Mouse (Mus musculus): ENCODE data around the gene Polr3h.

Polr3h gene

DNA sequence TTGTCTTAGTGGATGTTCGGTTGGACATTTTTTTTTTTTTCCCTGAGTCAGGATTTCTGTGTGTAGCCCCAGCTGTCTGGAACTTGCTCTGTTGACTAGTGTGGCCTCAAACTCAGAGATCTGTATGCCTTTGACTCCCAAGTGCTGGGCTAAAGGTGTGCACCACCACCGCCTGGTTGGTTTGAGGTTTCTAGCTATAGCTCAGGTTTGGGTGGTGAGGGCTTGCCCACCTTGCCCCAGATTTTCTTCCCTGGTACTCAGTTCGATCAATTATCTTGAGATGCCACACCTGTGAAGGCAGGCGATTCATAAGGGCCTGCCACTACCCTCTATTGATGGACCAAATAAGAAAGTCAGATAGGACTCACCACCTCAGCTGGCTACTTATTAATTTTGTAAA is 78.9 kb downstream of the Polr3h start:
- in situ Hi-C loops (cut with MboI; ENCODE audit: low sequenced_read_pairs) = no loop called here

GRCm38 (mm10) chr15:81846755-81847154 is 79.3 kb downstream of the Polr3h start:
- in situ Hi-C loops (cut with MboI; ENCODE audit: low sequenced_read_pairs) = no loop called here

DNA sequence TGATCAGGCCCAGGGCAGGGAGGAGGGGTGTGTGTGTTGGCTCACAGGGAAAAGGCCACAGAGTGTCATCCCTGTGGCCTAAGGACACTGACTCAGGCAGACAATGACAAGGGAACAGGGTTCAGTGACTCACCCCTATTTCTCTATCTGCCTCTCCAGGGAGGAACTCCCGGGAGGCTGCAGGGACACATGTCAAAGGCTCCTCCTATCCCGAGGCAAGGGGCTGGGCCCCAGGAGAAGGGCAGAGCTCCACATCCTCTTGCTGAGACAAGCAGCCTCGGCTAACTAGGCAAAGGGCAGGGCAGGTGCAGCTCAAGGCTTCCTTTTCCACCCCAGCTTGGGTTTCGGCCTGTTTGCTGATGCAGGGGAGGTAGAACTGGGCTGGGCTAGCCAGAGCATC is 80.3 kb downstream of the Polr3h start:
- in situ Hi-C loops (cut with MboI; ENCODE audit: low sequenced_read_pairs) = no loop called here

DNA sequence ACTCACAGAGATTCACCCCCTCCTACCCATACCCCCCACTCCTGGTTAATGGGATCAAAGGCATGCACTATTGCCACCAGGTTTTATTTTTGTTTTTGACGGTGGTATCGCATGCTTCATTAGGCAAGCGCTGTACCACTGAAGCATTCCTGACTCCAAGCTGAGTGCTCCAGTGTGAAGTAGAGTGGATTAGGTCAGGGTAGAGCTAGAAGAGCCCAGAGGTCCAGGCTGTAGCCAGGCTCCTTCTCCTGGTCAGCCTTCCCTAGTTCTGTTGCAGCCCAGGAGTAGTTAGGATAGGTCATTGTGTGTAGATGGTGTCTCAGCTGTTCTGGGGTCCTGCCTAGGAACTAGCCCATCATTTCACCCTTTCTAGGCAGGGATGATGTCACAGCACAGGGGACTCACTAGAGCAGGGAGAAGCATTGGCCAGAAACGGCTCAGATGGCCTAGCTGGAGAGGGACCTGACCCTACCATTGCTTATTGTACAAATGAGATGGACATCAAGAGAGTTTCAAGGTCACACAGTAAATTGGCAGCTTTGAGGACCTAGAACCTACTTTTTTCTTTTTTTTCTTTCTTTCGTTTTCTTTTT is 80.9 kb downstream of the Polr3h start:
- in situ Hi-C loops (cut with MboI; ENCODE audit: low sequenced_read_pairs) = no loop called here

DNA sequence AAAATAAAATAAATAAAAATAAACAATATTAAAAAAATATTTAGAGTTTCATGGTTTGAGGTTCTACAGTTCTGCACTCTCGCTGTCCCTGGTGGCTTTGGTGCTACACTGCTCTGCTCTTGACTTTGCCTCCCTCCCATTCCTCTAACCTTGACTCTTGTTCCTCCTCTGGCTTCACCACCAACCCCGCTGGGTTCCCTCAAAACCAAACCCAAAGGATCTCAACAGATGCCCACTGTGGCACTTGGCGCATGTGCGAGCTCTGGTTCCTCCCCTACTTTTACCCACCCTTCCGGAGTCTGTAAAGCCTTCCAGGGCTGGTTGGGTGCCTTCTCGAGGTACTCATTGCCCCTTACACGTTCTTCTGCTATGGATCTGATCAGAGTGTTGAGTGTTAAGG is 83.8 kb downstream of the Polr3h start:
- in situ Hi-C loops (cut with MboI; ENCODE audit: low sequenced_read_pairs) = no loop called here

- in situ Hi-C loops (cut with MboI; ENCODE audit: low sequenced_read_pairs) = no loop called here
Measured at GRCm38 (mm10) chr15:81840306-81840705, 85.7 kb downstream of the Polr3h start.

GRCm38 (mm10) chr15:81839634-81840033 is 86.4 kb downstream of the Polr3h start:
- in situ Hi-C loops (cut with MboI; ENCODE audit: low sequenced_read_pairs) = no loop called here

DNA sequence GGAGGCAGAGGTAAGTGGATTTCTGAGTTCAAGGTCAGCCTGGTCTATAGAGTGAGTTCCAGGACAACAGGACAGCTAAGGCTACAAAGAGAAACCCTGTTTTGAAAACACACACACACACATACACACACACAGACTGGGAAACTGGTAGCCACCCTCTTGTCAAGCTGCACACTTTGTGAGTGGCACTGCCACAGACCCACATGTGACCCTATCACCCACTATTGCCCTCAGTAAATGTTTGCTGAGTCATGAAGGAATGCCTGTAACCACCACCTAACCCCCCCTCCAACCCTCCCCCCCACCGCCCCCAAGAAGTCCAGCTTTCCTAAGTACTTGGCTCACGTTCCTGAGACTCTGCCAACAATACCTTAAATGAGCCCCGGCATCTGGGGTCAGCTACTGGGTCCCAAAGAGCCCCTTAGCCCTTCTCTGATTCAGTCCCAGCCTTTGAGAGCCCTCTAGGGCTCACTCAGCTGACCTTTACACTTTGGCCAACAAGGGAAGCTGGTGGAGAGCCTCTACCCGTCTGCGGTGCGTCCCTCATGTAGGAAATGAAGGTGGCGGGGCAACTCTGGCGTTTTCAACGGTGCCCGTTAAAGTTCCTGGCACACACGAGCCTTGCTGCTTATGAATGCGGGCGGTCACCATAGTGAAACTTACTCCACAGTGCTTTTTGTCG is 87.3 kb downstream of the Polr3h start:
- in situ Hi-C loops (cut with MboI; ENCODE audit: low sequenced_read_pairs) = no loop called here
